Mouse (Mus musculus) testis, adult 2 months (tissue): ENCODE results near the gene Akap13. TPM values are rescaled to one million over a fixed set of nuclear protein-coding genes. Genes with fewer than 3 reads are reported as not detected.
A peak's percentile ranks its signal among the peaks of the same experiment; 100 is the strongest.

ENCODE experiments used
- H3K27ac ChIP-seq: fragments of 200-500 bp; 2 replicates; pipeline ENCODE4 v1.5.1; 2012; ENCODE audit warnings: low read depth, low read length; ENCODE audit not compliant: control insufficient read depth, insufficient read depth
- H3K27me3 ChIP-seq: fragments of 200-500 bp; 2 replicates; pipeline ENCODE4 v1.6.1; 2012; ENCODE audit warnings: mild to moderate bottlenecking, low read length, moderate library complexity; ENCODE audit not compliant: control insufficient read depth, insufficient read depth
- H3K36me3 ChIP-seq: fragments of 200-500 bp; 2 replicates; pipeline ENCODE4 v1.6.1; 2012; ENCODE audit warnings: mild to moderate bottlenecking, low read length; ENCODE audit not compliant: control insufficient read depth, insufficient read depth
- H3K4me1 ChIP-seq: fragments of 200-500 bp; 2 replicates; pipeline ENCODE4 v1.6.1; 2012; ENCODE audit warnings: low read length; ENCODE audit not compliant: control insufficient read depth, insufficient read depth
- H3K4me3 ChIP-seq: fragments of 200-500 bp; 2 replicates; pipeline ENCODE4 v1.5.1; 2012; ENCODE audit warnings: low read depth, mild to moderate bottlenecking, low read length, moderate library complexity, mixed read lengths; ENCODE audit not compliant: control insufficient read depth
- CTCF ChIP-seq: fragments of 200-500 bp; IDR thresholded peaks from 2 replicates; pipeline ENCODE4 v1.5.1; 2012; ENCODE audit warnings: low read depth, mild to moderate bottlenecking, inconsistent platforms, low read length, moderate library complexity; ENCODE audit not compliant: control insufficient read depth, insufficient read depth, insufficient replicate concordance
- POLR2A ChIP-seq: fragments of 200-500 bp; IDR thresholded peaks from 2 replicates; pipeline ENCODE4 v1.6.1; 2012; ENCODE audit warnings: low read depth, mild to moderate bottlenecking, inconsistent platforms, low read length, moderate library complexity; ENCODE audit not compliant: control insufficient read depth
- polyA plus RNA-seq: library from polyadenylated mRNA; depleted of rRNA; stranded (reverse); fragments of >200 nt; gene quantifications from 2 replicates; pipeline ENCODE4 v1.2.3, GENCODE M21; 2012

Gene Akap13
- polyA plus RNA-seq, 1 experiment: 4.1 TPM

DNA sequence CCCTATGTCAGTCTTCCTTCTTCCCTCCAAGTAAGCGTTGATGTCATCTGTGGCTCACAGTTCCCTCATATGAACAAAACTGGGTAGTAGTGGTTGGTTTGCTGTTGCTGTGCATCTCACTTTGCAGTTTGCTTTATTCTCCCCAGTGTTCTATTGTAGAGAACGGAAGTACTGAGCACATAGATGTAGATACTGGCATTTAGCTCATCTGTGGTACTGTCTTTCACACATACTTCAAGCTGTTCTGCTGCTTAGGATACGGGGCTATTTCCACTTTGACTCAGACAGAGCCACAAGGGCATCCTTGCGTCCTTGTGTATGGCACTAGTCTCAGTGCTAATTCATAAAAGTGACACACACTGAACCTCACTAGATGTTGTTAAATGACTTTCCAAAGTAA lies 259.7 kb downstream of the Akap13 start:
- TF ChIP-seq POLR2A: no peak
- TF ChIP-seq CTCF: no peak
- Histone ChIP-seq H3K27me3 (no peaks in the 10 kb centered on the region), H3K36me3 (no peaks in the 10 kb centered on the region), H3K27ac (no peak overlapping the region), H3K4me3 (no peak overlapping the region), H3K4me1 (no peaks in the 10 kb centered on the region)

DNA sequence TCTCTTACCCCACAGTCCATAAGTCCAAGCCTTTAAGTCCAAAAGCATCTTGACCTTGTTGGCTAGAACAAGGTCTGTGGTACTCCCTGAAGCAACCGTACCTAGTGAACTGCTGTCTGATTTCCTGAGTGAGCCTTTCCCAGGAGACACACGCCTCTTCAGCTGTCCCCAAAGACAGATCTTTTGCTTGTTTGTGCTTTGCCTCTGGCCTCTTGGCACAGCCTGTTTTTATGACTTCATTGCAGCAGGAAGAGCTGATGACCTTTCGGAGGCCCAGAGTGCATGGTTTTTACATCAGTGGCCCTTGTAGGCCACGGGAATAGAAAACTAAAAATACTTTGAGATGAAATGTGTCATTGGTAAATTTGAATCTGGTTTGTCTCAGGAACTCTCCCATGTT lies 260.6 kb downstream of the Akap13 start:
- H3K27ac ChIP-seq: peak overlapping the region; percentile 12; the same call in 1 of the 2 replicates
- H3K4me1 ChIP-seq: no peaks in the 10 kb centered on the region
- H3K4me3 ChIP-seq: no peak overlapping the region
- no peak for TF ChIP-seq POLR2A
- H3K27me3 ChIP-seq: no peaks in the 10 kb centered on the region
- H3K36me3 ChIP-seq: no peaks in the 10 kb centered on the region

DNA sequence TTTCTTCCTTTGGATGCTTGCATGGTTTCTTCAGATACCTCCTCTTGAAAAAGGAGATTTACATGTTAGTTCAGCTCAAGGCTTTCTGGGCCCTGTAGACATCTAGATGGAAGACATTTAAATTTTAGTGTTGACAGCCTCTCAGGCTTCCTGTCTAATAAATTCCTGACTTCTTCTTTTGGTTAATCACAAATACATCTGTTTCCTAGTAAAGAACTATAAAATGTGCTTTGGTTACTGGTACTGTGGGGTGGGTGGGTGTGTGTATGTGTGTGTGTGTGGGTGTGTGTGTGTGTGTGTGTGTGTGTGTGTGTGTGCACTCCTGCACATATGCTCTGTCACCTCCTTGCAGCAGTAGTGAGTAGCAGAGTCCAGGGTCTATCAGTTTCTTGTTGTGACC lies 262.0 kb downstream of the Akap13 start:
- Histone ChIP-seq H3K36me3 (no peaks in the 10 kb centered on the region), H3K27me3 (no peaks in the 10 kb centered on the region), H3K4me3 (no peak overlapping the region), H3K4me1 (no peaks in the 10 kb centered on the region), H3K27ac (no peak overlapping the region)
- TF ChIP-seq CTCF (no peak), POLR2A (no peak)

DNA sequence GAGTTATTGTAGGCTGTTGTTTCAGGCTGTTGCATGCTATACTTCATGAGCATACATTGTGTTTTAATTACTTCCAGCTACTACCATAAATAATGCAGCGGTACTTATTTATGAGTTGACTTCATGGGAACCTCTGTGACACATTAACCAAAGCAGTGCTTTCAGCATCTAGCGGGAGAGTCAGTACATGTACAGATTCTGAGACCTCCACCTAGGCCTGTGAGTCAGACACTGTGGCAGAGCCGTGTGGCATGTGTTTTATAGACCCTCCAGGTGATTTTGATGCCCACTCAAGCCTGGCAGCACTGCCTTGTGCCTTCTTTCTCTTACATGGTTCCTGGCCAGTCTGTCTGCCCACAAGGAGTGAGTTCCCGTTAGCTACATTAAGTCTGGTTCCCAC lies 266.0 kb downstream of the Akap13 start:
- no peak overlapping the region for H3K27ac ChIP-seq
- no peaks in the 10 kb centered on the region for H3K36me3 ChIP-seq
- H3K27me3 ChIP-seq: no peaks in the 10 kb centered on the region
- H3K4me1 ChIP-seq: no peaks in the 10 kb centered on the region
- TF ChIP-seq POLR2A (no peak), CTCF (no peak)
- no peak overlapping the region for H3K4me3 ChIP-seq

DNA sequence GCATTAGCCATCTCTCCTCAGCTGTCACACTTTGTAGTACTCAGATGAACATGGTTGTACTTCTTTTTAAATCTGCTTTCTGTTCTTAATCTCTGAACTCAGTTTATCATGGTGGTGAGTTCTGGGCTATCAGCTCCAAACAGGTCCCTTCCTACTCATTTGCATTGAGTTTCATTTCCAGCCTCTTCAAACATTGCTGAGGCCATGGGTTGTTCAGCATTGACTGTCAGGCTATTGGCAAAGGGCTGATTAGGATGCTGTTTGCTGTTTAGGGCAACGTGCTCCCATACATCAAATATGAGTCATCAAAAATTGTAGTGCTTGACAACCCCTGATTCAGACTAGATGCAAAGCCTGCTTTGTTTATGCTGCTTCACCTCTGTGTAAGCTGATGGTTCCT lies 268.7 kb downstream of the Akap13 start:
- Histone ChIP-seq H3K4me3 (no peak overlapping the region), H3K27me3 (no peaks in the 10 kb centered on the region), H3K4me1 (no peaks in the 10 kb centered on the region), H3K36me3 (no peaks in the 10 kb centered on the region), H3K27ac (no peak overlapping the region)
- TF ChIP-seq POLR2A (no peak), CTCF (no peak)

DNA sequence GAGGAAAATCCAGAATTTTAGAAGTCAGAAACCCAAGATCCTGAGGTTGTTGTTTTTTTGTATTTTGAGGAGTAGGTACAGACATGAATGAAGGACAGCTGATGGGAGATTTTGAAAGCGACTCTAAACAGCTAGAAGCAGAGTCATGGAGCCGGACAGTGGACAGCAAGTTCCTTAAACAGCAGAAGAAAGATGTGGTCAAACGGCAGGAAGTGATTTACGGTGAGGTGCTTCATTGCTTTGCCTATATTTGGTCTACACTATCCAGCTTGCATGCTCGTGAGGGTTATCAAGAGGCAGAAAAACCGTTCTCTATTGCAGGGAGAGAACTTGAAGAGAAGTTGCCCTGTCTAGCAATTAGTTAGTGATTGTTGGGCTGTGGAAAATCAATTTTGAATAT lies 270.6 kb downstream of the Akap13 start:
- H3K4me1 ChIP-seq: no peaks in the 10 kb centered on the region
- H3K4me3 ChIP-seq: no peak overlapping the region
- TF ChIP-seq CTCF: no peak
- TF ChIP-seq POLR2A: no peak
- H3K27me3 ChIP-seq: no peaks in the 10 kb centered on the region
- H3K36me3 ChIP-seq: no peaks in the 10 kb centered on the region
- H3K27ac ChIP-seq: no peak overlapping the region

DNA sequence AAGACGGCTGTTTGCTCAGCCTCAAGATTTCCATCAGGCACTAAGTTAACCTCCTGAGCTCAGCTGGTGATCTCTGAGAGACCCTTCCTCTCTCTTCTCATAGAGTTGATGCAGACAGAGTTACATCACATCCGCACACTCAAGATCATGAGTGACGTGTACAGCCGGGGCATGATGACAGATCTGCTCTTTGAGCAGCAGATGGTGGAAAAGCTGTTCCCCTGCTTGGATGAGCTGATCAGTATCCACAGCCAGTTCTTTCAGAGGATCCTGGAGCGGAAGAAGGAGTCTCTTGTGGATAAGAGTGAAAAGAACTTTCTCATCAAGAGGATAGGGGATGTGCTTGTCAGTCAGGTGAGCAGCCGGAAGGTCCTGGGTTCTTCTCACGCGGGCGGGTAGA lies 271.5 kb downstream of the Akap13 start:
- no peak for TF ChIP-seq POLR2A
- TF ChIP-seq CTCF: no peak
- Histone ChIP-seq H3K27me3 (no peaks in the 10 kb centered on the region), H3K4me1 (no peaks in the 10 kb centered on the region), H3K36me3 (no peaks in the 10 kb centered on the region; the same call in 1 of the 2 replicates), H3K27ac (no peak overlapping the region), H3K4me3 (no peak overlapping the region)

DNA sequence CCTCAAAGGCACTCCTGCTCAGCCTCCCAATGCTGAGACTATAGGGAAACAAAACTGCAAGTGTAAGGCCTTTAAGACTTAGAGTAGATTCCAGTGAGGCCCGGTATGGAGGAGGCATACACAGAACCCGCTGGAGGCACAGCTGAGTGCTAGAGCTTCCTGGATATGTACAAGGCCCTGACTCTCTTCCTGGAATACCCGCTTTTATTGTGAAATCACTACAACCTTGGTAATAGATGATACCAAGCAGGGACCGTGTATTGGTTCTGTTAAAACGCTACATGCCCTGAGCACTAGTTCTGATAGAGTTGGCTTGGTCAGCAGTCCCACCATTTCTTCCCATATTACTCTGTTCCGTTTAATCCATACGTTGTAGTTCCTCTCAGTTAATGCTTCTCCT lies 274.3 kb downstream of the Akap13 start:
- no peaks in the 10 kb centered on the region for H3K27me3 ChIP-seq
- TF ChIP-seq CTCF (no peak), POLR2A (no peak)
- H3K36me3 ChIP-seq: no peaks in the 10 kb centered on the region; the same call in 1 of the 2 replicates
- no peak overlapping the region for H3K4me3 ChIP-seq
- no peak overlapping the region for H3K27ac ChIP-seq
- no peaks in the 10 kb centered on the region for H3K4me1 ChIP-seq
